Mouse (Mus musculus): Measurements from ENCODE around the gene Ttc38. TPM values are rescaled to one million over a fixed set of nuclear protein-coding genes. Genes with fewer than 3 reads are reported as not detected.
"Not testable (repeated sequence)": the region's sequence is repeated elsewhere in the genome, so short reads cannot be mapped to it uniquely, and the experiment has no call there.

The Ttc38 gene
- polyA plus RNA-seq, 1 experiment from 2014 or later = 3.6 TPM

DNA sequence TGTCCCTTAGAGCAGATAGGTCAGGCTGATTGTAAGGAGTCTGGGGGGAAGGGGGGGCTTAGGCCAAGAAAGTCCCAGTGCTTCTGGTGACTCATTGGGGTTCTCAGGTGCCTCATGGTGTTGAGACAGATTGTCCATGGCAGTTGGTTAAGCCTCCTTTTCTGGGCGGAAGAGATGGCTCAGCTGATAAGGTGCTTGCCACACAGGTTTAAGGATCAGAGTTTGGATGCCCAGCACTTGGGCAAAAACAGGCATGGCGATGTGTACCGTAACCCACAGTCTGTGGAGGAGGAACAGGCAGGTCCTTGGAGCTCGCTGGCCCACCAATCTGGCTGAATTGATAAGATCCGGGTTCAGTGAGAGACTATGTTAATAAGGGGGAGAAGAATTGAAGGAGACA lies 4.8 kb downstream of the Ttc38 start:
- H3K36me3 ChIP-seq (ENCODE audit: control insufficient read depth, insufficient read depth) = no peaks in the 10 kb centered on the region
- no peak for ATAC-seq
- WGBS = 91% methylated on average over 5 of the region's 5 CpGs

DNA sequence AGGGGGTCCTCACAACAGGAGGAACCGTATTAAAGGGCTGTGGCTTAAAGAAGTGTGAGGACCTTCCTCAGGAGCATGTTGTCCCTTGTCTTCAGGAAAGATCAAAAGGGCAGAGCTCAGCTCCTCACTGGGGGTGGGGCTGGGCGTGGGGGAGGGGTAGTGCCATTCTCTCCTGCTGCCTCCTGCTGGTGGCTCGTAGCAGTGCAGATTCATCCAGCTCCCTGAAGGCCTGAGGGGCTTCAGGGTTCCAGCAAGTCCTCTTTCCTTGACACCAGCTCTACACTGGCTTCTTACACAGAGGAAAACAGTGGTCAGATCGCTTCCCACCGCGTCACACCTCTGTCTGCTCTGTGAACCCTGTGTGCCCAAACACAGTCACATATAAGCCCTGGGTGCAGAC lies 8.9 kb downstream of the Ttc38 start:
- Histone ChIP-seq H3K9ac (replicated peaks; ENCODE audit: low read depth, low read length) (no peak overlapping the region), H3K9me3 (ENCODE audit: control insufficient read depth, low read length) (no peaks in the 10 kb centered on the region), H3K27me3 (replicated peaks; ENCODE audit: control insufficient read depth, insufficient read depth, low read length) (no peaks in the 10 kb centered on the region), H3K4me1 (replicated peaks; ENCODE audit: control insufficient read depth, insufficient read depth, low read length) (no peaks in the 10 kb centered on the region), H3K36me3 (ENCODE audit: control insufficient read depth, insufficient read depth) (no peaks in the 10 kb centered on the region), H3K27ac (ENCODE audit: low read length) (no peak overlapping the region), H3K4me3 (replicated peaks; ENCODE audit: low read length) (no peak overlapping the region), H3K4me2 (ENCODE audit: low read length) (no peak overlapping the region)
- no peak for ATAC-seq
- 40% methylated on average over 6 of the region's 6 CpGs for WGBS

More for the DNA sequence above, 4.8 kb downstream of the Ttc38 start:
- no peaks in the 10 kb centered on the region for H3K9me3 ChIP-seq (ENCODE audit: control insufficient read depth, low read length)
- H3K27me3 ChIP-seq (replicated peaks; ENCODE audit: control insufficient read depth, insufficient read depth, low read length) = no peaks in the 10 kb centered on the region
- no peak overlapping the region for H3K27ac ChIP-seq (ENCODE audit: low read length)
- H3K4me1 ChIP-seq (replicated peaks; ENCODE audit: control insufficient read depth, insufficient read depth, low read length) = peaks cover 6% of the 10 kb centered on the region; the same call in 1 of the 2 replicates
- no peak overlapping the region for H3K4me2 ChIP-seq (ENCODE audit: low read length)
- no peak overlapping the region for H3K9ac ChIP-seq (replicated peaks; ENCODE audit: low read depth, low read length)
- no peak overlapping the region for H3K4me3 ChIP-seq (replicated peaks; ENCODE audit: low read length)

DNA sequence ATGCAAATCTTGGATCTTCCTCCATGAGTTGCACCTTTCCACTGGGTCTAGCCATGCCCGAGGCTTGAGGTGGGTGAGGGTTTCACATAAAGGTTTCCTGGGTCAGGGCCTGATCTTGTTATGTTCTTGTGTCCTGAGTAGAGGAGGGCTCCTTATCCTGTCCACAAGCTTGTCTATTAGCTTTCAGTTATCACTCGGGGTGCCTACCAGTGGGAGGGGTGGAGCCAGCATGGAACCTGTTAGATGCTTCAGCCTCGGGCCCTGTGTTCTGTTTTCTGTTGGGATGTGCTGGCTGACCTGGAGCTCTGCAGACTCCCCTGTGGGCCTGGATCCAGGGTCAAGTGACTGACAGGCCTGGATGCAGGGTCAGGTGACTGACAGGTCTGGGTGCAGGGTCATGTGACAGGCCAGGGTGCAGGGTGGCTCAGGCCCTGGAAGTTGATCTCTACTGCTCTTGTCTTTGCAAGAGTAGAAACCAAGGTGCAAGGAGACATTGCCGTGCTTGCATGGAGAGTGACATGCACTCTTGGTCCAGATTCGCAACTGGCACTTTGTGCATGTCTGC lies 9.8 kb downstream of the Ttc38 start:
- Histone ChIP-seq H3K9ac (replicated peaks; ENCODE audit: low read depth, low read length) (no peak overlapping the region), H3K27me3 (replicated peaks; ENCODE audit: control insufficient read depth, insufficient read depth, low read length) (no peaks in the 10 kb centered on the region), H3K4me1 (replicated peaks; ENCODE audit: control insufficient read depth, insufficient read depth, low read length) (no peaks in the 10 kb centered on the region), H3K27ac (ENCODE audit: low read length) (no peak overlapping the region), H3K36me3 (ENCODE audit: control insufficient read depth, insufficient read depth) (no peaks in the 10 kb centered on the region), H3K4me3 (replicated peaks; ENCODE audit: low read length) (no peak overlapping the region), H3K9me3 (ENCODE audit: control insufficient read depth, low read length) (no peaks in the 10 kb centered on the region), H3K4me2 (ENCODE audit: low read length) (no peak overlapping the region)
- 82% methylated on average over 5 of the region's 5 CpGs for WGBS
- no peak for ATAC-seq

DNA sequence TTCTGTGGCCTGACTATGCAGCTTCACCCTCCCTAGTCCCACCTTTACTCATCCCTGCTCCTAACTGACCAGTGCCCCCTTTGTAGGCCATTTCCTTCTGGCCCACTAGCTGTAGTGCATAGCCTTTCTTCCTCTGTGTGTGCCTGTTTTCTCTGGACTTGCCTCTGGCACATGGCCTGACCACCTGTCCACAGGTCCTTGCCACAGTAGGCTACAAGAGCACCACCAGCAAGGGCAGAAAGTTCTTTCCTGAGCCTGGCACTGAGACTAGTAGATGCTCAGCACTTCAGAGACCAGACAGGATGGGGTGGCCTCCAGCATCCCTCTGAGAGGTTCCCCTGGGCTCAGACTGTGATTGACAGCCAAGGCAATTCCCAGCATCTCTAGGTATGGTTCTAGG lies 13.0 kb downstream of the Ttc38 start:
- H3K27me3 ChIP-seq (replicated peaks; ENCODE audit: control insufficient read depth, insufficient read depth, low read length) = no peaks in the 10 kb centered on the region
- no peak overlapping the region for H3K4me2 ChIP-seq (ENCODE audit: low read length)
- H3K4me3 ChIP-seq (replicated peaks; ENCODE audit: low read length) = no peak overlapping the region
- no peak overlapping the region for H3K9ac ChIP-seq (replicated peaks; ENCODE audit: low read depth, low read length)
- no peak overlapping the region for H3K27ac ChIP-seq (ENCODE audit: low read length)
- no peaks in the 10 kb centered on the region for H3K4me1 ChIP-seq (replicated peaks; ENCODE audit: control insufficient read depth, insufficient read depth, low read length)
- no peaks in the 10 kb centered on the region for H3K36me3 ChIP-seq (ENCODE audit: control insufficient read depth, insufficient read depth)
- ATAC-seq = no peak
- H3K9me3 ChIP-seq (ENCODE audit: control insufficient read depth, low read length) = no peaks in the 10 kb centered on the region

DNA sequence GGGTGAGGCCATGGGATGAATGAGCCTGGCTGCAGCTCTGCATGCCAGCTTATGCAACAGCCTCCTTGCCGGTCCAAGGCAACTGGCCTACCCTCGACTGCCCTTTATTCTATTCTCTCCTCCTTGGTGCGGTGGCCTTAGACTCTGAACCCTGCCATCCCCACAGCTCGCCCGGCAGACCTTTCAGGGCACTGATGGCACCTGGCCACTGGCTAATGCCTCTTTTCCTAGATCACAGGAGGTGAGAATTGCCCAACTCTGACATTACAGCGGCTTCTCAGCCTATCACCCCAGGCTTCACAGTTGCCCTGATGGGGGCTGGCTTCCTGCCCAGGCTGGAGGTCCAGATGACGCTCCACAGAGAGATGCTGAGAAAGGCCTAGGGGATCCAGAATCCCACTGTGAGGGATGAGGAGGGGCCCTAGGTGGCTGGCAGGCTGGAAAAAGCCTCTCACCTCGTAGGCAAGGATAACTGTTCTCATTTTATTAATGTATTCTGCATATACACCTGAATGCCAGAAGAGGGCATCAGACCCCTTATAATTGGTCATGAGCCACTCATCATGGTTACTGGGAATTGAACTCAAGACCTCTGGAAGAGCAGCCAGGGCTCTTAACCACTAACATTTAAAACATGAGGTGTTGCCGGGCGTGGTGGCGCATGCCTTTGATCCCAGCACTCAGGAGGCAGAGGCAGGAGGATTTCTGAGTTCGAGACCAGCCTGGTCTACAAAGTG lies 19.7 kb downstream of the Ttc38 start:
- no peak for ATAC-seq
- Histone ChIP-seq H3K27me3 (replicated peaks; ENCODE audit: control insufficient read depth, insufficient read depth, low read length) (no peaks in the 10 kb centered on the region), H3K4me3 (replicated peaks; ENCODE audit: low read length) (no peak overlapping the region), H3K27ac (ENCODE audit: low read length) (no peak overlapping the region), H3K9me3 (ENCODE audit: control insufficient read depth, low read length) (no peaks in the 10 kb centered on the region), H3K9ac (replicated peaks; ENCODE audit: low read depth, low read length) (no peak overlapping the region), H3K36me3 (ENCODE audit: control insufficient read depth, insufficient read depth) (no peaks in the 10 kb centered on the region), H3K4me2 (ENCODE audit: low read length) (no peak overlapping the region), H3K4me1 (replicated peaks; ENCODE audit: control insufficient read depth, insufficient read depth, low read length) (no peaks in the 10 kb centered on the region)
- 79% methylated on average over 12 of the region's 12 CpGs for WGBS

DNA sequence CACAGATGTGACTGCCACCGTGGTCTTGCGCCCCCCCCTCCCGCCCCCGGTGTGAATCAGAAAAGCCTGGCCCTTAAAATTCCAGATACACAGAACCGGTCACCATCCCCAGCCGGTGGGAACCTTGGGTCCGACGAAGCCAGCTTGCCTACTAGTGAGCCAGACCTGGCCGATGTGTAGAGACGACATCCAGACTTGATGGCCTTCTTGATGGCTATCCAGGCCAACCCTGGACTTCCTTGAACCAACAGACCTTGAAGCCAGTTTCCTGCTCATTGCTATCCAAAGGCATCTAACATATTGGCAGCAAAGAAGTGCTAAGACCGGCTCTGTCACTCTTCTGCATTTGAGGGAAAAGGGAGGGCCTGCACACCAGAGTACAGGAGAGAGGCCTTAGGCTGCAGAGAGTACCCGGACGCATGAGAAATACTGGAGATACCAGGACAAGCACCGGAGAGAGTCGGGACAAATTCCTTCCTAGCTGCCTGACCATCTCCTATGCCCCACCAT lies 26.9 kb downstream of the Ttc38 start:
- no peak; the same call in none of the 2 replicates for ATAC-seq
- Histone ChIP-seq H3K9me3 (ENCODE audit: control insufficient read depth, low read length) (no peaks in the 10 kb centered on the region), H3K27me3 (replicated peaks; ENCODE audit: control insufficient read depth, insufficient read depth, low read length) (no peaks in the 10 kb centered on the region), H3K4me3 (replicated peaks; ENCODE audit: low read length) (peak overlapping the region; percentile 73), H3K4me2 (ENCODE audit: low read length) (peak overlapping the region; percentile 78), H3K36me3 (ENCODE audit: control insufficient read depth, insufficient read depth) (no peaks in the 10 kb centered on the region), H3K4me1 (replicated peaks; ENCODE audit: control insufficient read depth, insufficient read depth, low read length) (peaks cover 19% of the 10 kb centered on the region), H3K9ac (replicated peaks; ENCODE audit: low read depth, low read length) (peak overlapping the region; percentile 71), H3K27ac (ENCODE audit: low read length) (peak overlapping the region; percentile 55)
- WGBS = 6% methylated on average over 15 of the region's 15 CpGs

DNA sequence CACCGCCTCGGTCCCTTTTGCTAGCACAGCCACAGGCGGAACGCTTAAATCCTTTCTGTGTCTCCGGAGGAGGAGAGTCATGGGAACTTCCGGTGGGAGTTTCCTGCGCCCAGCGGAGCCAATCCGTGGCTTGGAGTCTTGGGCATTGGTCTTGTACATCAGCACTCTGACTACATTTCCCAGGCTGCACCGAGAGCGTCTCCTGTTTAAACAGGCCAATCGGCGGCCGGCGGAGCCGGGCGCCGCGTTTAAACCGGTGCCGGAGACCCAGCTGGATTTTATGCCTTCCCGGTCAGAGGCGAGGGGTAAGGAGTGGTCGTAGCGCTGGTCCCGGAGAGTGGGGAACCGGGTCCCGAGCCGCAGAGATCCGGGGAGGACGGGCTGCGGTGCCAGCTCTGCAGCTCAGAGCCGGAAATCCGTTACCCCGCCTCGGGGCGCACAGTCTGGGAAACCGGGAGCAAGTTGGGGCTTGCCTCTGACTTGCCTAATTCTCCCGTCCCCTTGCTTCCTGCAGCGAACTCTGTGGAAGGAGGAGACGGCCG lies 27.5 kb downstream of the Ttc38 start, which contains the start of gene Gtse1:
TSS of gene Gtse1 (plus strand) at position 256 of the 542 bp plus-strand sequence.
- Histone ChIP-seq H3K27me3 (replicated peaks; ENCODE audit: control insufficient read depth, insufficient read depth, low read length) (no peaks in the 10 kb centered on the region), H3K4me3 (replicated peaks; ENCODE audit: low read length) (peak within 1 kb of the TSS; percentile 73), H3K36me3 (ENCODE audit: control insufficient read depth, insufficient read depth) (0 out of 2 replicates have a peak, but pooled peaks cover under 1% of the 10 kb centered on the region), H3K9me3 (ENCODE audit: control insufficient read depth, low read length) (no peaks in the 10 kb centered on the region), H3K27ac (ENCODE audit: low read length) (peak within 1 kb of the TSS; percentile 55), H3K4me1 (replicated peaks; ENCODE audit: control insufficient read depth, insufficient read depth, low read length) (peaks cover 19% of the 10 kb centered on the region), H3K9ac (replicated peaks; ENCODE audit: low read depth, low read length) (peak within 1 kb of the TSS; percentile 71), H3K4me2 (ENCODE audit: low read length) (peak within 1 kb of the TSS; percentile 78)
- under 1% methylated on average over 42 of the region's 42 CpGs for WGBS
- ATAC-seq = peak; percentile 100

DNA sequence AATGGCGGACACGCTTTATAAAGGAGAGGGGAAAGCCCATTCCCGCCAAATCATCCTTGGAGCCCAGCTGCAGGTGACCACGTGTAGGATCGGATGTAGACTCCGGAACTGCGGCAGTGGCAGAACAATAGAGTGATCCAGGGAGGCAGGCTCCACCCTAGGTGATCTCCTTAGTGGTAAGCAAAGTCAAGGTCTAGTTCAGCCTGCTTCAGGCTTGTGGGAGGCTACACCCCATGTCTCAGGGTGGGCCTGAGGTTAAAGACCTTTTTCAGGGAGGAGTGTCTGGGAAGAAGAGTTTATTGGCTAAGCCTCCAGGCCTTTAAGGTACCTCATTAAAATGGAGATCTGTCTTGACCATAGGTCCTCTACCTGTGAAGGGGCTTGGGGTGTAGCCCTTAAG lies 33.8 kb downstream of the Ttc38 start:
- H3K4me2 ChIP-seq (ENCODE audit: low read length); ATAC-seq: not testable (repeated sequence)
- 92% methylated on average over 7 of the region's 7 CpGs for WGBS

DNA sequence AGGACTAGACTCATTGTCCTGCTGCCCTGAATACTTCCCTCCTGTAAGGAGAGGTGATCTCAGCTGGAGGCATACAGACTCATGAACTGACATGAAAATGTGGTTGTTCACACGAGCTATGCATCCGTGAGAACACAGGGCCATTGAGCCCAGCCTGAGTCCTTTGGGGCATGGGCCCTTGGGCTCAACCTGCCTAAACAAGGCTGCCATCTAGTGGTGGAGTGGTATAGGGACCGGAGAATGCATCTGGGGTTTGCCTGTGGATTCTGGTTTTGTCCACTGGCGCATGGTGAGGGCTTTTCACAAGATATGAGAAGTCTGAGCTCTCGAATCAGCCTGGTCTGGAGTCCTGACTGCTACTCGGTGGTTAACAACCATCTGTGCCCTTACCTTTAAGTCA lies 35.6 kb downstream of the Ttc38 start:
- Histone ChIP-seq H3K9me3 (ENCODE audit: control insufficient read depth, low read length) (no peaks in the 10 kb centered on the region), H3K4me3 (replicated peaks; ENCODE audit: low read length) (no peak overlapping the region), H3K4me2 (ENCODE audit: low read length) (no peak overlapping the region), H3K4me1 (replicated peaks; ENCODE audit: control insufficient read depth, insufficient read depth, low read length) (no peaks in the 10 kb centered on the region), H3K27me3 (replicated peaks; ENCODE audit: control insufficient read depth, insufficient read depth, low read length) (no peaks in the 10 kb centered on the region), H3K36me3 (ENCODE audit: control insufficient read depth, insufficient read depth) (0 out of 2 replicates have a peak, but pooled peaks cover 3% of the 10 kb centered on the region), H3K27ac (ENCODE audit: low read length) (no peak overlapping the region), H3K9ac (replicated peaks; ENCODE audit: low read depth, low read length) (no peak overlapping the region)
- ATAC-seq = peak; percentile 52; the same call in 1 of the 2 replicates
- 46% methylated on average over 6 of the region's 6 CpGs for WGBS

More for the DNA sequence above, 33.8 kb downstream of the Ttc38 start:
- H3K9ac ChIP-seq (replicated peaks; ENCODE audit: low read depth, low read length); H3K27ac ChIP-seq (ENCODE audit: low read length); H3K4me3 ChIP-seq (replicated peaks; ENCODE audit: low read length); H3K36me3 ChIP-seq (ENCODE audit: control insufficient read depth, insufficient read depth); H3K27me3 ChIP-seq (replicated peaks; ENCODE audit: control insufficient read depth, insufficient read depth, low read length); H3K4me1 ChIP-seq (replicated peaks; ENCODE audit: control insufficient read depth, insufficient read depth, low read length); H3K9me3 ChIP-seq (ENCODE audit: control insufficient read depth, low read length): not testable (repeated sequence)

Data from forebrain, embryonic 16.5 days (tissue).